Mouse (Mus musculus): ENCODE data around the gene Syne1. TPM values are rescaled to one million over a fixed set of nuclear protein-coding genes. Genes with fewer than 3 reads are reported as not detected.
A peak's percentile ranks its signal among the peaks of the same experiment; 100 is the strongest.

The Syne1 gene
- total and polyA plus RNA-seq, 3 experiments = 10.8 to 85.0 (median 59.1) TPM

- Histone ChIP-seq H3K9me3 (replicated peaks) (no peaks in the 10 kb centered on the region), H3K27me3 (ENCODE audit: insufficient read depth, low read length) (no peaks in the 10 kb centered on the region), H3K4me1 (ENCODE audit: insufficient read depth, low read depth, low read length) (peaks cover 53% of the 10 kb centered on the region), H3K36me3 (replicated peaks) (no peaks in the 10 kb centered on the region), H3K4me3 (ENCODE audit: low read depth, low read length) (no peak overlapping the region; the same call in 1 of the 2 replicates)
- DNase-seq (ENCODE audit: low spot score) (no peak), ATAC-seq (ENCODE audit: extremely low read depth, insufficient number of reproducible peaks, low FRiP score, poor library complexity, severe bottlenecking) (no peak)
- no peak for TF ChIP-seq CTCF (IDR thresholded peaks at IDR 0.05; ENCODE audit: low read depth, low read length)
- no peak for TF ChIP-seq TAL1 (conservative IDR thresholded peaks at IDR 0.05; ENCODE audit: low read depth, low read length)
- TF ChIP-seq GATA2 (IDR thresholded peaks at IDR 0.05; ENCODE audit: borderline replicate concordance, low read depth, low read length) = no peak
- no peak for TF ChIP-seq GATA1 (IDR thresholded peaks at IDR 0.05; ENCODE audit: borderline replicate concordance, low read length)
- no peak for TF ChIP-seq POLR2AphosphoS5 (IDR thresholded peaks at IDR 0.05; ENCODE audit: insufficient replicate concordance, low read depth, low read length)
These were observed 345.7 kb downstream of the Syne1 start for GRCm38 (mm10) chr10:5205570-5205969.

GRCm38 (mm10) chr10:5203837-5204236 lies 347.4 kb downstream of the Syne1 start:
- no peaks in the 10 kb centered on the region for H3K36me3 ChIP-seq (replicated peaks)
- no peaks in the 10 kb centered on the region for H3K27me3 ChIP-seq (ENCODE audit: insufficient read depth, low read length)
- no peaks in the 10 kb centered on the region for H3K9me3 ChIP-seq (replicated peaks)
- no peak for DNase-seq (ENCODE audit: low spot score)
- ATAC-seq (ENCODE audit: extremely low read depth, insufficient number of reproducible peaks, low FRiP score, poor library complexity, severe bottlenecking) = no peak
- peaks cover 53% of the 10 kb centered on the region for H3K4me1 ChIP-seq (ENCODE audit: insufficient read depth, low read depth, low read length)
- TF ChIP-seq GATA2 (IDR thresholded peaks at IDR 0.05; ENCODE audit: borderline replicate concordance, low read depth, low read length) (no peak), GATA1 (IDR thresholded peaks at IDR 0.05; ENCODE audit: borderline replicate concordance, low read length) (no peak), POLR2AphosphoS5 (IDR thresholded peaks at IDR 0.05; ENCODE audit: insufficient replicate concordance, low read depth, low read length) (no peak), CTCF (IDR thresholded peaks at IDR 0.05; ENCODE audit: low read depth, low read length) (no peak)
- H3K4me3 ChIP-seq (ENCODE audit: low read depth, low read length) = peak overlapping the region; percentile 52; the same call in 1 of the 2 replicates

- no peak for TF ChIP-seq TAL1 (conservative IDR thresholded peaks at IDR 0.05; ENCODE audit: low read depth, low read length)
- TF ChIP-seq POLR2AphosphoS5 (IDR thresholded peaks at IDR 0.05; ENCODE audit: insufficient replicate concordance, low read depth, low read length) = no peak
- no peak for TF ChIP-seq CTCF (IDR thresholded peaks at IDR 0.05; ENCODE audit: low read depth, low read length)
- TF ChIP-seq GATA1 (IDR thresholded peaks at IDR 0.05; ENCODE audit: borderline replicate concordance, low read length) = no peak
- no peak for TF ChIP-seq GATA2 (IDR thresholded peaks at IDR 0.05; ENCODE audit: borderline replicate concordance, low read depth, low read length)
- Histone ChIP-seq H3K36me3 (replicated peaks) (peaks cover 4% of the 10 kb centered on the region), H3K4me1 (ENCODE audit: insufficient read depth, low read depth, low read length) (peaks cover 31% of the 10 kb centered on the region), H3K27me3 (ENCODE audit: insufficient read depth, low read length) (no peaks in the 10 kb centered on the region), H3K4me3 (ENCODE audit: low read depth, low read length) (no peak overlapping the region), H3K9me3 (replicated peaks) (no peaks in the 10 kb centered on the region)
- DNase-seq (ENCODE audit: low spot score) (no peak), ATAC-seq (ENCODE audit: extremely low read depth, insufficient number of reproducible peaks, low FRiP score, poor library complexity, severe bottlenecking) (no peak)
These were observed 353.9 kb downstream of the Syne1 start for GRCm38 (mm10) chr10:5197356-5197755.

GRCm38 (mm10) chr10:5196267-5196666 lies 355.0 kb downstream of the Syne1 start:
- Histone ChIP-seq H3K36me3 (replicated peaks) (peaks cover 4% of the 10 kb centered on the region), H3K9me3 (replicated peaks) (no peaks in the 10 kb centered on the region), H3K27me3 (ENCODE audit: insufficient read depth, low read length) (no peaks in the 10 kb centered on the region), H3K4me3 (ENCODE audit: low read depth, low read length) (no peak overlapping the region), H3K4me1 (ENCODE audit: insufficient read depth, low read depth, low read length) (peaks cover 28% of the 10 kb centered on the region)
- DNase-seq (ENCODE audit: low spot score) = no peak
- ATAC-seq (ENCODE audit: extremely low read depth, insufficient number of reproducible peaks, low FRiP score, poor library complexity, severe bottlenecking) = no peak
- TF ChIP-seq GATA1 (IDR thresholded peaks at IDR 0.05; ENCODE audit: borderline replicate concordance, low read length) (no peak), TAL1 (conservative IDR thresholded peaks at IDR 0.05; ENCODE audit: low read depth, low read length) (no peak), GATA2 (IDR thresholded peaks at IDR 0.05; ENCODE audit: borderline replicate concordance, low read depth, low read length) (no peak), POLR2AphosphoS5 (IDR thresholded peaks at IDR 0.05; ENCODE audit: insufficient replicate concordance, low read depth, low read length) (no peak), CTCF (IDR thresholded peaks at IDR 0.05; ENCODE audit: low read depth, low read length) (no peak)

GRCm38 (mm10) chr10:5195288-5195687 lies 356.0 kb downstream of the Syne1 start:
- Histone ChIP-seq H3K4me3 (ENCODE audit: low read depth, low read length) (no peak overlapping the region; the same call in 1 of the 2 replicates), H3K4me1 (ENCODE audit: insufficient read depth, low read depth, low read length) (peaks cover 31% of the 10 kb centered on the region), H3K9me3 (replicated peaks) (no peaks in the 10 kb centered on the region), H3K36me3 (replicated peaks) (peaks cover 7% of the 10 kb centered on the region), H3K27me3 (ENCODE audit: insufficient read depth, low read length) (no peaks in the 10 kb centered on the region)
- TF ChIP-seq GATA2 (IDR thresholded peaks at IDR 0.05; ENCODE audit: borderline replicate concordance, low read depth, low read length) (no peak), POLR2AphosphoS5 (IDR thresholded peaks at IDR 0.05; ENCODE audit: insufficient replicate concordance, low read depth, low read length) (no peak), TAL1 (conservative IDR thresholded peaks at IDR 0.05; ENCODE audit: low read depth, low read length) (no peak), GATA1 (IDR thresholded peaks at IDR 0.05; ENCODE audit: borderline replicate concordance, low read length) (no peak), CTCF (IDR thresholded peaks at IDR 0.05; ENCODE audit: low read depth, low read length) (no peak)
- no peak for DNase-seq (ENCODE audit: low spot score)
- no peak for ATAC-seq (ENCODE audit: extremely low read depth, insufficient number of reproducible peaks, low FRiP score, poor library complexity, severe bottlenecking)

- Histone ChIP-seq H3K4me3 (ENCODE audit: low read depth, low read length) (peak overlapping the region; percentile 77), H3K9me3 (replicated peaks) (no peaks in the 10 kb centered on the region), H3K4me1 (ENCODE audit: insufficient read depth, low read depth, low read length) (peaks cover 31% of the 10 kb centered on the region), H3K36me3 (replicated peaks) (peaks cover 7% of the 10 kb centered on the region), H3K27me3 (ENCODE audit: insufficient read depth, low read length) (no peaks in the 10 kb centered on the region)
- peak; percentile 82 for ATAC-seq (ENCODE audit: extremely low read depth, insufficient number of reproducible peaks, low FRiP score, poor library complexity, severe bottlenecking)
- DNase-seq (ENCODE audit: low spot score) = peak; percentile 70
- no peak for TF ChIP-seq TAL1 (conservative IDR thresholded peaks at IDR 0.05; ENCODE audit: low read depth, low read length)
- TF ChIP-seq GATA1 (IDR thresholded peaks at IDR 0.05; ENCODE audit: borderline replicate concordance, low read length) = no peak
- no peak for TF ChIP-seq GATA2 (IDR thresholded peaks at IDR 0.05; ENCODE audit: borderline replicate concordance, low read depth, low read length)
- no peak for TF ChIP-seq POLR2AphosphoS5 (IDR thresholded peaks at IDR 0.05; ENCODE audit: insufficient replicate concordance, low read depth, low read length)
- no peak for TF ChIP-seq CTCF (IDR thresholded peaks at IDR 0.05; ENCODE audit: low read depth, low read length)
These were observed 356.5 kb downstream of the Syne1 start for GRCm38 (mm10) chr10:5194671-5195234.

Data from G1E (cell line).